Mouse (Mus musculus): Measurements from ENCODE around the gene Dohh. TPM values are rescaled to one million over a fixed set of nuclear protein-coding genes. Genes with fewer than 3 reads are reported as not detected.
A peak's percentile ranks its signal among the peaks of the same experiment; 100 is the strongest.

Gene Dohh
- total and polyA plus RNA-seq, 2 experiments from 2014 or later, result 95.8 to 132 TPM

- H3K4me1 ChIP-seq (ENCODE audit: insufficient read depth, low read length), result peaks cover 11% of the 10 kb centered on the region
- H3K4me2 ChIP-seq (ENCODE audit: low read depth, low read length, poor library complexity, severe bottlenecking), result no peak overlapping the region
- no peak overlapping the region for H3K4me3 ChIP-seq (ENCODE audit: low read depth, low read length)
- no peak for DNase-seq (ENCODE audit: low spot score)
- peaks cover 33% of the 10 kb centered on the region for H3K36me3 ChIP-seq (ENCODE audit: insufficient read depth, low read length)
- 0 out of 2 replicates have a peak, but pooled peaks cover 14% of the 10 kb centered on the region for H3K27me3 ChIP-seq (ENCODE audit: insufficient read depth, low read length)
- no peaks in the 10 kb centered on the region for H3K9me3 ChIP-seq (ENCODE audit: low read length)
- 77% methylated on average over 12 of the region's 12 CpGs for WGBS
- H3K9ac ChIP-seq (replicated peaks; ENCODE audit: low read length, poor library complexity, severe bottlenecking), result no peak overlapping the region
- H3K27ac ChIP-seq (ENCODE audit: low read depth, low read length), result no peak overlapping the region
- no peak for ATAC-seq (ENCODE audit: low FRiP score)
- no peak for TF ChIP-seq CTCF (IDR thresholded peaks at IDR 0.05)
These were observed 21.8 kb upstream of the Dohh start for GRCm38 (mm10) chr10:81362336-81362949.

GRCm38 (mm10) chr10:81363436-81364346 lies 20.5 kb upstream of the Dohh start:
- Histone ChIP-seq H3K27me3 (ENCODE audit: insufficient read depth, low read length) (0 out of 2 replicates have a peak, but pooled peaks cover 14% of the 10 kb centered on the region), H3K9me3 (ENCODE audit: low read length) (no peaks in the 10 kb centered on the region), H3K4me1 (ENCODE audit: insufficient read depth, low read length) (peaks cover 7% of the 10 kb centered on the region; the same call in 1 of the 2 replicates), H3K36me3 (ENCODE audit: insufficient read depth, low read length) (peaks cover 45% of the 10 kb centered on the region), H3K4me2 (ENCODE audit: low read depth, low read length, poor library complexity, severe bottlenecking) (peak overlapping the region; percentile 16; the same call in 1 of the 2 replicates), H3K27ac (ENCODE audit: low read depth, low read length) (no peak overlapping the region), H3K4me3 (ENCODE audit: low read depth, low read length) (peak overlapping the region; percentile 9), H3K9ac (replicated peaks; ENCODE audit: low read length, poor library complexity, severe bottlenecking) (0 out of 2 replicates have a peak overlapping the region, but pooled peaks have one; percentile 24)
- no peak for TF ChIP-seq CTCF (IDR thresholded peaks at IDR 0.05)
- WGBS, result 17% methylated on average over 54 of the region's 54 CpGs
- DNase-seq (ENCODE audit: low spot score) (no peak), ATAC-seq (ENCODE audit: low FRiP score) (no peak)

- 13% methylated on average over 28 of the region's 28 CpGs for WGBS
- 0 out of 2 replicates have a peak, but pooled peaks cover 14% of the 10 kb centered on the region for H3K27me3 ChIP-seq (ENCODE audit: insufficient read depth, low read length)
- ATAC-seq (ENCODE audit: low FRiP score), result no peak; the same call in 1 of the 2 replicates
- no peaks in the 10 kb centered on the region for H3K9me3 ChIP-seq (ENCODE audit: low read length)
- H3K9ac ChIP-seq (replicated peaks; ENCODE audit: low read length, poor library complexity, severe bottlenecking), result 0 out of 2 replicates have a peak overlapping the region, but pooled peaks have one; percentile 24
- DNase-seq (ENCODE audit: low spot score), result no peak
- 0 out of 2 replicates have a peak overlapping the region, but pooled peaks have one; percentile 3 for H3K4me3 ChIP-seq (ENCODE audit: low read depth, low read length)
- H3K4me1 ChIP-seq (ENCODE audit: insufficient read depth, low read length), result peaks cover 7% of the 10 kb centered on the region; the same call in 1 of the 2 replicates
- no peak for TF ChIP-seq CTCF (IDR thresholded peaks at IDR 0.05)
- H3K36me3 ChIP-seq (ENCODE audit: insufficient read depth, low read length), result peaks cover 55% of the 10 kb centered on the region
- H3K4me2 ChIP-seq (ENCODE audit: low read depth, low read length, poor library complexity, severe bottlenecking), result peak overlapping the region; percentile 24; the same call in 1 of the 2 replicates
- no peak overlapping the region for H3K27ac ChIP-seq (ENCODE audit: low read depth, low read length)
These were observed 19.6 kb upstream of the Dohh start for GRCm38 (mm10) chr10:81364666-81365065.

- H3K36me3 ChIP-seq (ENCODE audit: insufficient read depth, low read length), result peaks cover 56% of the 10 kb centered on the region
- no peak overlapping the region for H3K4me3 ChIP-seq (ENCODE audit: low read depth, low read length)
- no peak for DNase-seq (ENCODE audit: low spot score)
- H3K4me1 ChIP-seq (ENCODE audit: insufficient read depth, low read length), result peaks cover 7% of the 10 kb centered on the region; the same call in 1 of the 2 replicates
- H3K9me3 ChIP-seq (ENCODE audit: low read length), result no peaks in the 10 kb centered on the region
- H3K27me3 ChIP-seq (ENCODE audit: insufficient read depth, low read length), result 0 out of 2 replicates have a peak, but pooled peaks cover 14% of the 10 kb centered on the region
- no peak for TF ChIP-seq CTCF (IDR thresholded peaks at IDR 0.05)
- WGBS, result 41% methylated on average over 4 of the region's 4 CpGs
- H3K27ac ChIP-seq (ENCODE audit: low read depth, low read length), result no peak overlapping the region
- H3K9ac ChIP-seq (replicated peaks; ENCODE audit: low read length, poor library complexity, severe bottlenecking), result no peak overlapping the region
- H3K4me2 ChIP-seq (ENCODE audit: low read depth, low read length, poor library complexity, severe bottlenecking), result no peak overlapping the region
- ATAC-seq (ENCODE audit: low FRiP score), result peak; percentile 8; the same call in 1 of the 2 replicates
These were observed 19.2 kb upstream of the Dohh start for GRCm38 (mm10) chr10:81365073-81365472.

- ATAC-seq (ENCODE audit: low FRiP score), result no peak
- 20% methylated on average over 12 of the region's 12 CpGs for WGBS
- peak within 1 kb of the TSS; percentile 24; the same call in 1 of the 2 replicates for H3K4me2 ChIP-seq (ENCODE audit: low read depth, low read length, poor library complexity, severe bottlenecking)
- H3K27ac ChIP-seq (ENCODE audit: low read depth, low read length), result no peak within 1 kb of the TSS
- H3K4me1 ChIP-seq (ENCODE audit: insufficient read depth, low read length), result peaks cover 7% of the 10 kb centered on the region; the same call in 1 of the 2 replicates
- 0 out of 2 replicates have a peak within 1 kb of the TSS, but pooled peaks have one; percentile 3 for H3K4me3 ChIP-seq (ENCODE audit: low read depth, low read length)
- H3K27me3 ChIP-seq (ENCODE audit: insufficient read depth, low read length), result 0 out of 2 replicates have a peak, but pooled peaks cover 14% of the 10 kb centered on the region
- TF ChIP-seq CTCF (IDR thresholded peaks at IDR 0.05), result no peak
- no peak for DNase-seq (ENCODE audit: low spot score)
- H3K9me3 ChIP-seq (ENCODE audit: low read length), result no peaks in the 10 kb centered on the region
- H3K9ac ChIP-seq (replicated peaks; ENCODE audit: low read length, poor library complexity, severe bottlenecking), result 0 out of 2 replicates have a peak within 1 kb of the TSS, but pooled peaks have one; percentile 24
- H3K36me3 ChIP-seq (ENCODE audit: insufficient read depth, low read length), result peaks cover 63% of the 10 kb centered on the region
These were observed 18.4 kb upstream of the Dohh start, which contains the start of gene 4930404N11Rik for GRCm38 (mm10) chr10:81365672-81366476. Gene 4930404N11Rik, minus strand, starts transcription at chr10:81365816.

All from midbrain, postnatal 0 days (tissue).